Mouse (Mus musculus) yolk sac, embryonic 10.5 days (tissue): ENCODE data around the gene Pear1.
A peak's percentile ranks its signal among the peaks of the same experiment; 100 is the strongest.

ENCODE experiments used
- DNase-seq: peaks from one replicate; pipeline ENCODE4 v3.0.0-alpha.2; 2017; ENCODE audit warnings: low spot score

Pear1 gene

GRCm38 (mm10) chr3:87809322-87809962 lies 14.7 kb downstream of the Pear1 start:
- DNase-seq = no peak

GRCm38 (mm10) chr3:87804038-87804677 lies 19.9 kb downstream of the Pear1 start:
- no peak for DNase-seq

- no peak for DNase-seq
Measured at GRCm38 (mm10) chr3:87801681-87802080, 22.4 kb downstream of the Pear1 start.

- DNase-seq = peak; percentile 13
Measured at GRCm38 (mm10) chr3:87796736-87797334, 27.3 kb downstream of the Pear1 start, which contains the start of gene Insrr. TSS of gene Insrr (plus strand) at chr3:87796951.

GRCm38 (mm10) chr3:87795336-87796277 lies 28.5 kb downstream of the Pear1 start:
- peak; percentile 17 for DNase-seq

GRCm38 (mm10) chr3:87794922-87795325 lies 29.2 kb downstream of the Pear1 start, which contains the start of gene Ntrk1:
TSS of gene Ntrk1 (minus strand) at chr3:87795162.
- no peak for DNase-seq

- no peak for DNase-seq
Measured at GRCm38 (mm10) chr3:87789768-87790167, 34.3 kb downstream of the Pear1 start.

- no peak for DNase-seq
Measured at GRCm38 (mm10) chr3:87789248-87789647, 34.9 kb downstream of the Pear1 start.

GRCm38 (mm10) chr3:87785626-87786214 lies 38.4 kb downstream of the Pear1 start:
- no peak for DNase-seq

- DNase-seq = no peak
Measured at GRCm38 (mm10) chr3:87785156-87785555, 39.0 kb downstream of the Pear1 start.

GRCm38 (mm10) chr3:87783282-87784023 lies 40.7 kb downstream of the Pear1 start:
- no peak for DNase-seq

- no peak for DNase-seq
Measured at GRCm38 (mm10) chr3:87779086-87779485, 45.0 kb downstream of the Pear1 start.

GRCm38 (mm10) chr3:87778283-87778682 lies 45.8 kb downstream of the Pear1 start:
- no peak for DNase-seq

- DNase-seq = peak; percentile 70
Measured at GRCm38 (mm10) chr3:87771088-87771487, 53.0 kb downstream of the Pear1 start.

- no peak for DNase-seq
Measured at GRCm38 (mm10) chr3:87770280-87770679, 53.8 kb downstream of the Pear1 start.

GRCm38 (mm10) chr3:87769506-87769905 lies 54.6 kb downstream of the Pear1 start:
- DNase-seq = no peak

- DNase-seq = peak; percentile 77
Measured at GRCm38 (mm10) chr3:87768844-87769243, 55.3 kb downstream of the Pear1 start.

GRCm38 (mm10) chr3:87768431-87768830 lies 55.7 kb downstream of the Pear1 start:
- no peak for DNase-seq

- no peak for DNase-seq
Measured at GRCm38 (mm10) chr3:87767764-87768163, 56.3 kb downstream of the Pear1 start.

GRCm38 (mm10) chr3:87766284-87766667 lies 57.8 kb downstream of the Pear1 start:
- no peak for DNase-seq
